Mouse (Mus musculus) CH12.LX (cell line): ENCODE data around the gene Pla2g1b.

Experiments
- CHD2 ChIP-seq: IDR thresholded peaks from 2 replicates; pipeline ENCODE4 v1.6.1; 2011; ENCODE audit warnings: low read length, improper control_type of control experiment
- CTCF ChIP-seq, 2 experiments: IDR thresholded peaks in 1 of 2; conservative IDR thresholded peaks in 1 of 2; 2 replicates each; pipeline ENCODE4 v1.5.1; 2011 to 2012; ENCODE audit warnings: low read depth in 2 of 2, low read length in 2 of 2, improper control_type of control experiment in 1 of 2, inconsistent platforms in 1 of 2, mild to moderate bottlenecking in 1 of 2, moderate library complexity in 1 of 2
- E2F4 ChIP-seq: IDR thresholded peaks from 2 replicates; pipeline ENCODE4 v1.6.1; 2011; ENCODE audit warnings: low read depth, low read length, improper control_type of control experiment; ENCODE audit not compliant: insufficient replicate concordance
- MAFK ChIP-seq: IDR thresholded peaks from 2 replicates; pipeline ENCODE4 v1.6.1; 2011; ENCODE audit warnings: low read length, improper control_type of control experiment; ENCODE audit not compliant: insufficient replicate concordance
- MAX ChIP-seq: IDR thresholded peaks from 2 replicates; pipeline ENCODE4 v1.6.1; 2011; ENCODE audit warnings: low read length, improper control_type of control experiment
- POLR2A ChIP-seq: IDR thresholded peaks from 2 replicates; pipeline ENCODE4 v1.6.1; 2011; ENCODE audit warnings: low read depth, mild to moderate bottlenecking, improper control_type of control experiment, low read length
- TBP ChIP-seq: conservative IDR thresholded peaks from 2 replicates; pipeline ENCODE4 v1.6.1; 2011; ENCODE audit warnings: low read depth, low read length, improper control_type of control experiment
- TCF12 ChIP-seq: IDR thresholded peaks from 2 replicates; pipeline ENCODE4 v1.6.1; 2014; ENCODE audit warnings: low read depth, mild to moderate bottlenecking, inconsistent platforms, low read length, improper control_type of control experiment

DNA sequence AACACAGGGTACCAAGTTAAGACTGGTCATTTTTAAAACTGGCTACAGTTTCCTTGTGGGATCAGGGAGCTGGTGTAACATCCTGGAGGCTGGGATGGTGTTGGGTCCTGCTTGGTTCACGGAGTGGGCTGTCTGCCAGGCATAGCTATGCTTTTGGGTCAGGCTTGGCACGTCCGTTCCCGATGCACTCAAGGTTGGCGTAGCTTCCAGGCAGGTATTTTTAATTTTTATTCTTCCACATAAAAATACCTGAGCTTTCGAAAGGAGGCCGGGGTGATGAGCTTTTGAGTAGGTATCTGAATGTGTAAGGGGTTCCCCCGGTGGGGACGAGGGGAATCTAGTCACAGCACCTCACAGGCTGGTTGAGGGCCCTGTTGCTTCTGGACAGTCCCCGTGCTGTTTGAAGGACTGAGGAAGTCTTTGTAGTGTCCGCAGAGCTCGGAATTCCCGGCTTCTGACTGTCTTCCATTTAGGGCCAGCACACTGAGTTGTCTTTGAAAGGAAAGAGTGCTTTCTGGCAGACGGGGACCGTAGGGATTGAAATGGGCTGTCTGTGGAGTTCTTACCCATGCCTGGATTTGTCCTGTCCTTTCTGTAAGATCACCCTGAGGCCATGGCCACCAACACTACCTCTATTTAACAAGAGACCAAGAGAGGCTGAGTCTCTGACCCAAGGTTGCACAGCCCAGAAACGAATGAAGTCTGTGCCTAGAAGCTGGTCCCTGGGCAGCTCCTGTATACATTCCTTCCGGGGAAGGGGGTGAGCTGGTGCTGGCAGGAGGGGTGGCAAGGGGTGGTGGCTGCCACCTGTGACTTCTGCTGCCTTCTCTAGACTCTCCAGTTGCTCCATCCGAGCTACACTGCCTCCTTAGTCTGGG lies 42.2 kb downstream of the Pla2g1b start:
- TF ChIP-seq CTCF (conservative IDR thresholded peaks at IDR 0.05 in 1 of 2, IDR thresholded peaks at IDR 0.05 in 1 of 2; ENCODE audit: low read depth in 2 of 2, low read length in 2 of 2), result no peak
- TF ChIP-seq TBP, result no peak
- TF ChIP-seq MAX, result no peak
- no peak for TF ChIP-seq POLR2A
- no peak for TF ChIP-seq CHD2
- no peak for TF ChIP-seq TCF12
- TF ChIP-seq MAFK, result no peak
- TF ChIP-seq E2F4, result no peak
